Mouse (Mus musculus) kidney, embryonic 16.5 days (tissue): ENCODE results near the gene C1qtnf7. TPM values are rescaled to one million over a fixed set of nuclear protein-coding genes. Genes with fewer than 3 reads are reported as not detected.

Experiments used
- ATAC-seq: fragments of 200-750 bp; cut with Nextera tagmentation; 2 replicates; pipeline ENCODE4 v1.8.0; 2017; ENCODE audit warnings: moderate TSS enrichment; ENCODE audit not compliant: low FRiP score, low TSS enrichment
- H3K27ac ChIP-seq: fragments of 300-500 bp; sonication (generic); 2 replicates; pipeline ENCODE4 v1.5.1; 2014; ENCODE audit warnings: low read length
- H3K27me3 ChIP-seq: fragments of 300-500 bp; sonication (generic); 2 replicates; pipeline ENCODE4 v1.6.1; 2014; ENCODE audit warnings: low read length, control low read depth, mixed read lengths; ENCODE audit not compliant: insufficient read depth
- H3K36me3 ChIP-seq: fragments of 300-500 bp; sonication (generic); 2 replicates; pipeline ENCODE4 v1.6.1; 2014; ENCODE audit warnings: low read length, control low read depth, mixed read lengths; ENCODE audit not compliant: insufficient read depth
- H3K4me1 ChIP-seq: fragments of 300-500 bp; sonication (generic); 2 replicates; pipeline ENCODE4 v1.6.1; 2014; ENCODE audit warnings: low read length, control low read depth, mixed read lengths; ENCODE audit not compliant: insufficient read depth
- H3K4me2 ChIP-seq: fragments of 300-500 bp; sonication (generic); replicated peaks from 2 replicates; pipeline ENCODE4 v1.6.1; 2014; ENCODE audit warnings: low read depth, low read length
- H3K4me3 ChIP-seq: fragments of 300-500 bp; sonication (generic); 2 replicates; pipeline ENCODE4 v1.5.1; 2014; ENCODE audit warnings: mild to moderate bottlenecking, low read length
- H3K9ac ChIP-seq: fragments of 300-500 bp; sonication (generic); replicated peaks from 2 replicates; pipeline ENCODE4 v1.6.1; 2014; ENCODE audit warnings: low read length
- H3K9me3 ChIP-seq: fragments of 300-500 bp; sonication (generic); 2 replicates; pipeline ENCODE4 v1.6.1; 2016; ENCODE audit warnings: low read length, control low read depth
- WGBS: fragments of 180-500 bp; shearing (Covaris S2); extraction: QIAGEN DNeasy Blood & Tissue Kit; methylation state at CpG from one replicate; pipeline ENCODE4 v1.1.7; 2014; 5-methylcytosine and 5-hydroxymethylcytosine counted together
- polyA plus RNA-seq: library from polyadenylated mRNA; unstranded; fragments of >200 nt; fragmentation: Nextera tagmentation; extraction: Ambion mirVana; gene quantifications from 2 replicates; pipeline ENCODE4 v1.2.1, GENCODE M21; 2015

Gene C1qtnf7
- polyA plus RNA-seq, 1 experiment from 2014 or later: 8.5 TPM

GRCm38 (mm10) chr5:43645020-43645419 lies 129.7 kb downstream of the C1qtnf7 start:
- Histone ChIP-seq H3K27me3 (no peaks in the 10 kb centered on the region), H3K36me3 (no peaks in the 10 kb centered on the region), H3K4me3 (no peak overlapping the region), H3K27ac (no peak overlapping the region), H3K4me1 (no peaks in the 10 kb centered on the region), H3K9ac (no peak overlapping the region), H3K4me2 (no peak overlapping the region), H3K9me3 (no peaks in the 10 kb centered on the region)
- WGBS: 36% methylated on average over 4 of the region's 4 CpGs
- no peak for ATAC-seq

GRCm38 (mm10) chr5:43647098-43647774 lies 131.9 kb downstream of the C1qtnf7 start:
- Histone ChIP-seq H3K9me3 (no peaks in the 10 kb centered on the region), H3K9ac (no peak overlapping the region), H3K27me3 (no peaks in the 10 kb centered on the region), H3K4me1 (no peaks in the 10 kb centered on the region), H3K4me2 (no peak overlapping the region), H3K36me3 (no peaks in the 10 kb centered on the region), H3K27ac (no peak overlapping the region), H3K4me3 (no peak overlapping the region)
- ATAC-seq: no peak
- 76% methylated on average over 12 of the region's 12 CpGs for WGBS

GRCm38 (mm10) chr5:43661498-43661897 lies 146.2 kb downstream of the C1qtnf7 start:
- H3K4me3 ChIP-seq: no peak overlapping the region; the same call in 1 of the 2 replicates
- peak overlapping the region; percentile 85 for H3K27ac ChIP-seq
- H3K4me1 ChIP-seq: peaks cover 30% of the 10 kb centered on the region
- WGBS: 95% methylated on average over 3 of the region's 3 CpGs
- no peaks in the 10 kb centered on the region for H3K27me3 ChIP-seq
- H3K9ac ChIP-seq: peak overlapping the region; percentile 72
- no peaks in the 10 kb centered on the region for H3K9me3 ChIP-seq
- H3K36me3 ChIP-seq: no peaks in the 10 kb centered on the region
- no peak for ATAC-seq
- H3K4me2 ChIP-seq: peak overlapping the region; percentile 60; the same call in 1 of the 2 replicates

- H3K27me3 ChIP-seq: no peaks in the 10 kb centered on the region
- H3K27ac ChIP-seq: peak within 1 kb of the TSS; percentile 85
- 3% methylated on average over 19 of the region's 19 CpGs for whole genome bisulfite sequencing
- peak within 1 kb of the TSS; percentile 72 for H3K9ac ChIP-seq
- peaks cover 30% of the 10 kb centered on the region for H3K4me1 ChIP-seq
- peak within 1 kb of the TSS; percentile 58 for H3K4me3 ChIP-seq
- peak; percentile 86 for ATAC-seq
- H3K9me3 ChIP-seq: no peaks in the 10 kb centered on the region
- H3K36me3 ChIP-seq: no peaks in the 10 kb centered on the region
- H3K4me2 ChIP-seq: peak within 1 kb of the TSS; percentile 60
Measured at GRCm38 (mm10) chr5:43661997-43662961, 146.9 kb downstream of the C1qtnf7 start, which contains the start of gene Cc2d2a. Cc2d2a (plus strand) TSS chr5:43662346.

DNA sequence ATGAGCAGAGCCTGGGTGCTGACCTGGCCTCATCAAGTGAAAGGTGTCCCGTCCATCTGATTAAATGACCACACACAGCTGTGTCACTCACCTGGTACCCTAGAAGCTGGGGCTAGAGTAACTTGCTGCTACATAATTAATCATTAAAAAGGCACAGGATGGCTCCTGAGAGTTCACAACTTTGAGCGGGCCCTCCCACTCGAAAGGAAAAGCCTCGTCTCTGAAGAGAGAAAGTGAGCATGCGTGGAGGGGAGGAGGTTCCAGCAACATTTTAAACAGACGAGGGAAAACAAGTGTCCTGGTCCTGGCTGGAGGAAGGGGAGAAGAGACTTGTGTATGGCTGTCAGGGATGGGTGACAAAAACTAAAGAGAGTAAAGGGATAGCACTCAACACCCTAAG lies 148.2 kb downstream of the C1qtnf7 start:
- H3K9ac ChIP-seq: peak overlapping the region; percentile 27; the same call in 1 of the 2 replicates
- no peaks in the 10 kb centered on the region for H3K36me3 ChIP-seq
- peaks cover 30% of the 10 kb centered on the region for H3K4me1 ChIP-seq
- 16% methylated on average over 6 of the region's 6 CpGs for WGBS
- no peak overlapping the region; the same call in 1 of the 2 replicates for H3K27ac ChIP-seq
- H3K27me3 ChIP-seq: no peaks in the 10 kb centered on the region
- peak overlapping the region; percentile 58 for H3K4me3 ChIP-seq
- no peaks in the 10 kb centered on the region for H3K9me3 ChIP-seq
- no peak; the same call in 1 of the 2 replicates for ATAC-seq
- peak overlapping the region; percentile 60 for H3K4me2 ChIP-seq

GRCm38 (mm10) chr5:43665144-43665543 lies 149.8 kb downstream of the C1qtnf7 start:
- 29% methylated on average over 5 of the region's 5 CpGs for WGBS
- H3K4me3 ChIP-seq: peak overlapping the region; percentile 26
- no peaks in the 10 kb centered on the region for H3K27me3 ChIP-seq
- no peaks in the 10 kb centered on the region for H3K36me3 ChIP-seq
- H3K9ac ChIP-seq: no peak overlapping the region
- no peak overlapping the region for H3K27ac ChIP-seq
- peaks cover 30% of the 10 kb centered on the region for H3K4me1 ChIP-seq
- no peak for ATAC-seq
- no peaks in the 10 kb centered on the region for H3K9me3 ChIP-seq
- peak overlapping the region; percentile 45 for H3K4me2 ChIP-seq

Other genes starting within 250 kb of the C1qtnf7 start
- 14.6 and 16.2 TPM in 2 replicates for gene Cc2d2a, start 146.8 kb downstream of the C1qtnf7 start, polyA plus RNA-seq